Mouse (Mus musculus) MEL (cell line): ENCODE measurements around the gene Exoc6b. TPM values are rescaled to one million over a fixed set of nuclear protein-coding genes. Genes with fewer than 3 reads are reported as not detected.

Source experiments
- DNase-seq: peaks from one replicate; pipeline ENCODE4 v3.0.0; 2011; ENCODE audit warnings: low read depth, low spot score
- H3K27ac ChIP-seq: 2 replicates; pipeline ENCODE4 v1.5.1; 2012; ENCODE audit warnings: low read depth, mild to moderate bottlenecking, control low read depth, low read length, moderate library complexity; ENCODE audit not compliant: control insufficient read depth
- H3K27me3 ChIP-seq, 2 experiments: fragments of 150-350 bp in 1 of 2; sonication (generic) in 1 of 2; 2 replicates each; pipeline ENCODE4 v1.6.1; 2012; ENCODE audit warnings: low read length in 2 of 2, mild to moderate bottlenecking in 2 of 2, improper control_type of control experiment in 1 of 2, moderate library complexity in 1 of 2; ENCODE audit not compliant: insufficient read depth in 2 of 2, control insufficient read depth in 1 of 2
- H3K36me3 ChIP-seq, 2 experiments: 2 replicates each; pipeline ENCODE4 v1.6.1; 2012 to 2014; ENCODE audit warnings: low read length in 2 of 2, improper control_type of control experiment in 1 of 2, inconsistent platforms in 1 of 2, mild to moderate bottlenecking in 1 of 2; ENCODE audit not compliant: insufficient read depth in 2 of 2, control insufficient read depth in 1 of 2
- H3K4me1 ChIP-seq, 2 experiments: fragments of 150-350 bp in 1 of 2; sonication (generic) in 1 of 2; 2 replicates each; pipeline ENCODE4 v1.6.1; 2012; ENCODE audit warnings: low read length in 2 of 2, improper control_type of control experiment in 1 of 2, mild to moderate bottlenecking in 1 of 2; ENCODE audit not compliant: insufficient read depth in 2 of 2, control insufficient read depth in 1 of 2
- H3K4me3 ChIP-seq, 2 experiments: fragments of 150-350 bp in 1 of 2; sonication (generic) in 1 of 2; 2 replicates each; pipeline ENCODE4 v1.5.1; 2012; ENCODE audit warnings: low read depth in 2 of 2, low read length in 2 of 2, mild to moderate bottlenecking in 2 of 2, moderate library complexity in 2 of 2, control low read depth in 1 of 2, improper control_type of control experiment in 1 of 2; ENCODE audit not compliant: control insufficient read depth in 1 of 2, insufficient read depth in 1 of 2
- H3K79me2 ChIP-seq: 2 replicates; pipeline ENCODE4 v1.6.1; 2012; ENCODE audit warnings: mild to moderate bottlenecking, low read length, moderate library complexity; ENCODE audit not compliant: control insufficient read depth, poor library complexity, insufficient read depth
- H3K9ac ChIP-seq: 2 replicates; pipeline ENCODE4 v1.6.1; 2012; ENCODE audit warnings: low read depth, mild to moderate bottlenecking, control low read depth, low read length, moderate library complexity; ENCODE audit not compliant: control insufficient read depth, poor library complexity, severe bottlenecking
- H3K9me3 ChIP-seq: fragments of 150-350 bp; sonication (generic); replicated peaks from 2 replicates; pipeline ENCODE4 v1.6.1; 2012; ENCODE audit warnings: mild to moderate bottlenecking, low read length, improper control_type of control experiment, moderate library complexity; ENCODE audit not compliant: insufficient read depth
- ELF1 ChIP-seq: IDR thresholded peaks from 2 replicates; pipeline ENCODE4 v1.6.1; 2014; ENCODE audit warnings: low read depth, mild to moderate bottlenecking, inconsistent platforms, low read length, improper control_type of control experiment, moderate library complexity
- EP300 ChIP-seq, 2 experiments: IDR thresholded peaks; 2 replicates each; pipeline ENCODE4 v1.6.1; 2011; ENCODE audit warnings: improper control_type of control experiment in 2 of 2, low read length in 2 of 2, low read depth in 1 of 2, mild to moderate bottlenecking in 1 of 2
- ETS1 ChIP-seq: IDR thresholded peaks from 2 replicates; pipeline ENCODE4 v1.6.1; 2012; ENCODE audit warnings: low read depth, mild to moderate bottlenecking, inconsistent platforms, low read length, improper control_type of control experiment, moderate library complexity
- GATA1 ChIP-seq: IDR thresholded peaks from 2 replicates; pipeline ENCODE4 v1.6.1; 2011; ENCODE audit warnings: low read depth, low read length, improper control_type of control experiment
- JUND ChIP-seq: IDR thresholded peaks from 2 replicates; pipeline ENCODE4 v1.6.1; 2011; ENCODE audit warnings: low read depth, mild to moderate bottlenecking, improper control_type of control experiment, low read length
- MAZ ChIP-seq: IDR thresholded peaks from 2 replicates; pipeline ENCODE4 v1.6.1; 2012; ENCODE audit warnings: low read depth, mild to moderate bottlenecking, inconsistent platforms, low read length, improper control_type of control experiment
- MYB ChIP-seq: IDR thresholded peaks from 2 replicates; pipeline ENCODE4 v1.6.1; 2011; ENCODE audit warnings: mild to moderate bottlenecking, low read depth, low read length, improper control_type of control experiment
- MYC ChIP-seq: IDR thresholded peaks from 2 replicates; pipeline ENCODE4 v1.6.1; 2011; ENCODE audit warnings: low read depth, mild to moderate bottlenecking, low read length, improper control_type of control experiment, moderate library complexity
- NELFE ChIP-seq: IDR thresholded peaks from 2 replicates; pipeline ENCODE4 v1.6.1; 2011; ENCODE audit warnings: low read depth, low read length, improper control_type of control experiment
- POLR2AphosphoS2 ChIP-seq: IDR thresholded peaks from 2 replicates; pipeline ENCODE4 v1.6.1; 2011; ENCODE audit warnings: low read length, improper control_type of control experiment
- RAD21 ChIP-seq: IDR thresholded peaks from 2 replicates; pipeline ENCODE4 v1.6.1; 2011; ENCODE audit warnings: mild to moderate bottlenecking, low read depth, low read length, improper control_type of control experiment
- RCOR1 ChIP-seq: IDR thresholded peaks from 2 replicates; pipeline ENCODE4 v1.6.1; 2012; ENCODE audit warnings: low read depth, mild to moderate bottlenecking, inconsistent platforms, low read length, improper control_type of control experiment
- TBP ChIP-seq: IDR thresholded peaks from 2 replicates; pipeline ENCODE4 v1.8.0; 2011; ENCODE audit warnings: low read depth, low read length, improper control_type of control experiment
- TCF12 ChIP-seq: IDR thresholded peaks from 2 replicates; pipeline ENCODE4 v1.6.1; 2014; ENCODE audit warnings: low read depth, mild to moderate bottlenecking, inconsistent platforms, low read length, improper control_type of control experiment, moderate library complexity
- ZMIZ1 ChIP-seq: IDR thresholded peaks from 2 replicates; pipeline ENCODE4 v1.6.1; 2012; ENCODE audit warnings: low read depth, mild to moderate bottlenecking, inconsistent platforms, low read length, improper control_type of control experiment, moderate library complexity
- ZNF384 ChIP-seq: IDR thresholded peaks from 2 replicates; pipeline ENCODE4 v1.6.1; 2012; ENCODE audit warnings: low read depth, mild to moderate bottlenecking, inconsistent platforms, low read length, improper control_type of control experiment
- polyA plus RNA-seq, 2 experiments: library from polyadenylated mRNA; stranded (reverse) in 1 of 2; unstranded in 1 of 2; fragments of >175 nt in 1 of 2; fragments of >200 nt in 1 of 2; gene quantifications; 2 replicates each; pipeline versions ENCODE4 v1.2.1 to v1.2.4; 2012; ENCODE audit warnings: low replicate concordance in 2 of 2, low read depth in 1 of 2; ENCODE audit not compliant: insufficient read length in 2 of 2, insufficient read depth in 1 of 2, missing spikeins in 1 of 2
- total RNA-seq: library from RNA; depleted of rRNA; stranded (reverse); fragments of 300-350 nt; gene quantifications from 2 replicates; pipeline ENCODE4 v1.2.3, GENCODE M21; 2012

Exoc6b gene
- total and polyA plus RNA-seq, 3 experiments: 3.4 to 6.5 TPM; not detected in 1

DNA sequence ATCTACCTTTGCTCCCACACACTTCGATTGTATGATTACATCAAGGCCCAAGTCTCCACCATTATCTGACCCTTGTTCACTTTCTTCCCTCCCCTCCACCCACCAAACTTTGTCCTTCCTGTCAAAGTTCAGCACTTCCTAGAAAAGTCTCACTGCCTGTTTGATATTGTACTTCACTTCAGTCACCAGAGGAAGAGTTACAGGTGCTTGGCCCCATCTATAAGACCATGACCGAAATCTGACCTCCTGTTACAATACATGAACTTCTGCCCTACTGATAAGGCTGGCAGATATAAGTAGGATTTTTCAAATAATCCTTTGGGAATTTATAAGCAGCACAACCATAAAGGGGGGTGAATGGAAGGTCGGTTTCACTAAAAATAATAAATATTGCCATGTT is 182.8 kb downstream of the Exoc6b start:
- TF ChIP-seq GATA1: no peak
- Histone ChIP-seq H3K27ac (no peak overlapping the region), H3K9me3 (no peaks in the 10 kb centered on the region), H3K4me3 (no peak overlapping the region), H3K79me2 (no peaks in the 10 kb centered on the region), H3K36me3 (peaks cover 0 to 31% of the 10 kb centered on the region in 2 experiments; a peak in 2 of 4 replicates), H3K27me3 (no peaks in the 10 kb centered on the region), H3K9ac (no peak overlapping the region), H3K4me1 (peaks cover 17 to 28% of the 10 kb centered on the region in 2 experiments)
- no peak for DNase-seq

DNA sequence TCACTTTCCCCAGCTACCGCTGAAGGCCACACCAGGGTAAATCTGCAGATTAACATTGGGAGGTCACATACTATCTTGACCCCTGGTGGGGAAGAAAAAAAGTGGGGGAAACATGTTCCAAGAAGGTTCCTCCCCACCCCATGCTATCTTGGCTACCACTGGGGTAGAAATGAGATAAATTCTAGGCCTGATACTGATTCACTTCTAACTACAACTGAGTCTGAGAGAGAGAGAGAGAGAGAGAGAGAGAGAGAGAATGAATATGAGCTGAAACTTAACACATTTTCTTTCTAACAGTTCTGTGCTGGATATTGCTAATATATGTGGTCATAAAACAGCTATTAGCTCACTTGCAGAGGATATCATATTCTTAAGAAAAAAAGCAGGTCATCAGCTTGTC is 184.2 kb downstream of the Exoc6b start:
- H3K27me3 ChIP-seq: no peaks in the 10 kb centered on the region
- H3K36me3 ChIP-seq: peaks cover 0 to 31% of the 10 kb centered on the region in 2 experiments; a peak in 2 of 4 replicates
- peaks cover 17 to 28% of the 10 kb centered on the region in 2 experiments for H3K4me1 ChIP-seq
- DNase-seq: peak; percentile 19
- no peaks in the 10 kb centered on the region for H3K9me3 ChIP-seq
- TF ChIP-seq ZNF384: peak; percentile 48; the same call in 1 of the 2 replicates
- 0 out of 2 replicates have a peak, but pooled peaks have one; percentile 29 for TF ChIP-seq MAZ
- no peak for TF ChIP-seq POLR2AphosphoS2
- peak; percentile 58; the same call in 1 of the 2 replicates for TF ChIP-seq RCOR1
- TF ChIP-seq ETS1: 0 out of 2 replicates have a peak, but pooled peaks have one; percentile 28
- no peak for TF ChIP-seq MYC
- no peak for TF ChIP-seq TBP
- peak; percentile 47; the same call in 1 of the 2 replicates for TF ChIP-seq GATA1
- 0 out of 2 replicates have a peak, but pooled peaks have one; percentile 60 for TF ChIP-seq JUND
- TF ChIP-seq RAD21: no peak
- TF ChIP-seq EP300 (IDR thresholded peaks at IDR 0.05; ENCODE audit: low read depth in 1 of 2, low read length in 2 of 2): peak; percentile 42 to 57; a peak in 3 of 4 replicates
- no peak overlapping the region for H3K9ac ChIP-seq
- no peak overlapping the region for H3K27ac ChIP-seq
- no peak overlapping the region for H3K4me3 ChIP-seq
- no peaks in the 10 kb centered on the region for H3K79me2 ChIP-seq

DNA sequence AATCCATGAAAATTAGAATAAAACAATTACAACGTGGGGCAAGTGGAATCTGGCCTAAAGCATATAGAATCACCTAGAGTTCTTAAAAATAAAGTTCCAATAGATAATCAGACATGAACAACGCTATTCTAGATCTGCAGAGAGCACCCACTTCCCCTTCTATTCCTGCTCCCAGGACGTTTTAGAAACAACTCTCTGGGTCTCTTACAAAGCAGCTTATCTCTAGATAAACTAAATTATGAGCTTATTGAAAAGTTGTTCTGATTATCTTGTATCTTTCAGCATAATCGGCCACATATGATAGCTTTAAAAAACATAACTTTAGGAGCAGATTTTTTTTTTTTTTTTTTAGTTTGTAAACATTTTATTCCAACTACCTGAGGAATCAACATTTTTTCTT is 185.6 kb downstream of the Exoc6b start:
- Histone ChIP-seq H3K9ac (no peak overlapping the region), H3K4me1 (peaks cover 17 to 28% of the 10 kb centered on the region in 2 experiments)

More for the DNA sequence above, 185.6 kb downstream of the Exoc6b start:
- peak overlapping the region in 1 of 2 experiments; percentile 36; a peak in 2 of 4 replicates for H3K4me3 ChIP-seq
- H3K27ac ChIP-seq: 0 out of 2 replicates have a peak overlapping the region, but pooled peaks have one; percentile 24
- H3K36me3 ChIP-seq: peaks cover 0 to 31% of the 10 kb centered on the region in 2 experiments; a peak in 2 of 4 replicates
- H3K9me3 ChIP-seq: no peaks in the 10 kb centered on the region
- TF ChIP-seq EP300 (IDR thresholded peaks at IDR 0.05; ENCODE audit: low read depth in 1 of 2, low read length in 2 of 2) (peak; percentile 68 to 69), ELF1 (0 out of 2 replicates have a peak, but pooled peaks have one; percentile 41), TCF12 (peak; percentile 68), ZNF384 (peak; percentile 69), MYC (no peak), GATA1 (peak; percentile 83), MYB (0 out of 2 replicates have a peak, but pooled peaks have one; percentile 37), NELFE (no peak), ZMIZ1 (no peak), RCOR1 (peak; percentile 56; the same call in 1 of the 2 replicates), ETS1 (peak; percentile 54)
- TF ChIP-seq, all 39 proteins: peak for 8
- peak; percentile 72 for DNase-seq
- no peaks in the 10 kb centered on the region for H3K27me3 ChIP-seq
- H3K79me2 ChIP-seq: no peaks in the 10 kb centered on the region
